8 mouse cellular contexts compared by ENCODE assay signal in genomic region chr12:16836188-16836587, GRCm38 (mm10). TPM values are rescaled to one million over a fixed set of nuclear protein-coding genes. Genes with fewer than 3 reads are reported as not detected.
DNase-seq lines count a peak whose midpoint lies in the region; ATAC-seq and TF ChIP-seq lines count a peak whose summit lies in the region.

No protein-coding gene starts in this region.

- no peak overlapping the region for H3ac ChIP-seq in C2C12 (ENCODE audit: control insufficient read depth, insufficient read length, low read depth)

- peak; percentile 72 for DNase-seq in adrenal gland, postnatal 14 days
- peak; percentile 75 for DNase-seq in forebrain, postnatal 0 days
- DNase-seq in heart, postnatal 14 days, result peak; percentile 62 to 73
- DNase-seq in left cerebral cortex, adult 2 months (ENCODE audit: extremely low spot score in 1 of 2, low spot score in 2 of 2), result peak; percentile 66 to 76
- peak; percentile 94 for DNase-seq in skeletal muscle tissue, adult 2 months (ENCODE audit: low read depth, low spot score)
- DNase-seq in urinary bladder, postnatal 36 days (ENCODE audit: low spot score in 2 of 2), result no peak
- no peak for DNase-seq in thymus, adult 18-20 months

- no peak overlapping the region for H3K9ac ChIP-seq in forebrain, postnatal 0 days

- no peaks in the 10 kb centered on the region for H3K79me3 ChIP-seq in C2C12 (ENCODE audit: low read depth)

- no peaks in the 10 kb centered on the region for H3K9me3 ChIP-seq in forebrain, postnatal 0 days (ENCODE audit: low read length)

- H3K4me2 ChIP-seq in forebrain, postnatal 0 days (ENCODE audit: low read depth), result no peak overlapping the region

- ATAC-seq in forebrain, postnatal 0 days, result peak; percentile 94

- no peak for TF ChIP-seq CTCF in C2C12 (IDR thresholded peaks at IDR 0.05; ENCODE audit: control insufficient read depth, insufficient read depth, insufficient read length)
- peak; percentile 48 for TF ChIP-seq CTCF in forebrain, postnatal 0 days (IDR thresholded peaks at IDR 0.05; ENCODE audit: low read depth)
- peak; percentile 33 for TF ChIP-seq CTCF in left cerebral cortex, adult 2 months (IDR thresholded peaks at IDR 0.05)

- no peaks in the 10 kb centered on the region for H3K79me2 ChIP-seq in C2C12 (ENCODE audit: control insufficient read depth, insufficient read depth)

- no peaks in the 10 kb centered on the region for H3K27me3 ChIP-seq in C2C12 (ENCODE audit: control insufficient read depth, insufficient read depth, insufficient read length)
- no peaks in the 10 kb centered on the region for H3K27me3 ChIP-seq in forebrain, postnatal 0 days (ENCODE audit: insufficient read depth, low read length)

- H3K4me3 ChIP-seq in C2C12 (ENCODE audit: insufficient read depth, poor library complexity, severe bottlenecking), result no peak overlapping the region
- H3K4me3 ChIP-seq in forebrain, postnatal 0 days (ENCODE audit: low read depth, low read length), result no peak overlapping the region
- H3K4me3 ChIP-seq in left cerebral cortex, adult 2 months, result no peak overlapping the region

- H3K27ac ChIP-seq in forebrain, postnatal 0 days (ENCODE audit: low read depth, low read length), result 0 out of 2 replicates have a peak overlapping the region, but pooled peaks have one; percentile 15
- peak overlapping the region; percentile 80 for H3K27ac ChIP-seq in left cerebral cortex, adult 2 months

- 56% methylated on average over 9 of the region's 9 CpGs for WGBS in forebrain, postnatal 0 days

- no peaks in the 10 kb centered on the region for H3K36me3 ChIP-seq in C2C12 (ENCODE audit: control insufficient read depth, insufficient read depth)
- no peaks in the 10 kb centered on the region for H3K36me3 ChIP-seq in forebrain, postnatal 0 days (ENCODE audit: insufficient read depth)

- H3K4me1 ChIP-seq in forebrain, postnatal 0 days (ENCODE audit: insufficient read depth), result 0 out of 2 replicates have a peak, but pooled peaks cover 3% of the 10 kb centered on the region

- intact Hi-C loops in heart, postnatal 14 days (cut with DNase I), result loop anchor here (1.0 kb wide), 1 partner anchor 59 kb away; no protein-coding TSS in a partner anchor
- intact Hi-C loops in left cerebral cortex, adult 2 months (cut with DNase I), result loop anchor here (2.0 kb wide), 2 partner anchors 15 to 61 kb away; no protein-coding TSS in a partner anchor

TF ChIP-seq in C2C12, 6 proteins besides CTCF, POLR2A, EP300 and RAD21:
- no peak for TF ChIP-seq USF1 (IDR thresholded peaks at IDR 0.05; ENCODE audit: low read depth)
- TF ChIP-seq MYOD1 (IDR thresholded peaks at IDR 0.05; ENCODE audit: control insufficient read depth, insufficient read length, low read depth), result peak; percentile 61
TF ChIP-seq in C2C12: peak in this region for 1.

RNA-seq across cellular contexts. Expression of gene E2f6, which starts 25.4 kb away (rescaled TPM):
- polyA plus RNA-seq in C2C12 (2012; fragmentation: generic; extraction: Trizol), result 19.0 TPM
- 33.4 and 35.7 TPM in 2 replicates for total RNA-seq in adrenal gland, postnatal 14 days (2021)
- total RNA-seq in forebrain, postnatal 0 days (2014; rRNA removed), result 18.9 and 26.4 TPM in 2 replicates
- 12.2 and 15.4 TPM in 2 replicates for polyA plus RNA-seq in forebrain, postnatal 0 days (2015; fragmentation: Nextera tagmentation; extraction: Ambion mirVana)
- total RNA-seq in heart, postnatal 14 days (2021), result 10 to 100 TPM; 57.2 to 60.7 TPM
- total RNA-seq in left cerebral cortex, adult 2 months (2021), result 10 to 100 TPM; 38.1 to 45.8 TPM

RNA-seq across cellular contexts. Expression of gene Greb1, which starts 35.5 kb away (rescaled TPM):
- 0.04 TPM for polyA plus RNA-seq in C2C12 (2012; fragmentation: generic; extraction: Trizol)
- 27.6 and 35.4 TPM in 2 replicates for total RNA-seq in adrenal gland, postnatal 14 days (2021)
- 0.48 and 1.6 TPM in 2 replicates for total RNA-seq in forebrain, postnatal 0 days (2014; rRNA removed)
- polyA plus RNA-seq in forebrain, postnatal 0 days (2015; fragmentation: Nextera tagmentation; extraction: Ambion mirVana), result 0.15 and 0.25 TPM in 2 replicates
- total RNA-seq in heart, postnatal 14 days (2021), result under 1 TPM; 0.19 to 0.90 TPM
- total RNA-seq in left cerebral cortex, adult 2 months (2021), result under 1 TPM; 0.96 to 0.97 TPM

RNA-seq across cellular contexts. Expression of gene Rock2, which starts 58.5 kb away (rescaled TPM):
- polyA plus RNA-seq in C2C12 (2012; fragmentation: generic; extraction: Trizol), result 15.9 TPM
- total RNA-seq in adrenal gland, postnatal 14 days (2021), result 61.6 and 64.0 TPM in 2 replicates
- total RNA-seq in forebrain, postnatal 0 days (2014; rRNA removed), result 33.5 and 43.1 TPM in 2 replicates
- polyA plus RNA-seq in forebrain, postnatal 0 days (2015; fragmentation: Nextera tagmentation; extraction: Ambion mirVana), result 7.0 and 10.5 TPM in 2 replicates
- total RNA-seq in heart, postnatal 14 days (2021), result 10 to 100 TPM; 83.6 to 87.4 TPM
- 100 to 1,000 TPM; 154 to 161 TPM for total RNA-seq in left cerebral cortex, adult 2 months (2021)

Comparison
In these comparisons a context has a peak if more than half of its experiments do, and no peak if none do; other contexts are left out.
1. DNase-seq: peak in adrenal gland, postnatal 14 days (single experiment), forebrain, postnatal 0 days (single experiment), heart, postnatal 14 days (2 of 2), left cerebral cortex, adult 2 months (2 of 2) and skeletal muscle tissue, adult 2 months (single experiment); none in urinary bladder, postnatal 36 days (0 of 2) and thymus, adult 18-20 months (0 of 2).
2. RNA of gene Greb1, which starts 35.5 kb away (total RNA-seq): 27.6 to 35.4 TPM in adrenal gland, postnatal 14 days; 0.96 to 0.97 TPM in left cerebral cortex, adult 2 months, 0.19 to 0.90 TPM in heart, postnatal 14 days and 0.48 to 1.6 TPM in forebrain, postnatal 0 days; every median in the first group is over 10 times any median in the second.